Mouse (Mus musculus) left cerebral cortex, postnatal 25 days (tissue): ENCODE results near the gene Cpa5. TPM values are rescaled to one million over a fixed set of nuclear protein-coding genes. Genes with fewer than 3 reads are reported as not detected.

ENCODE experiments used
- DNase-seq, 2 experiments: peaks; one replicate each; pipeline ENCODE4 v3.0.0; 2022; ENCODE audit warnings: low spot score in 2 of 2, mixed read lengths in 1 of 2
- intact Hi-C: fragments of 180-260 bp; cut with DNase I; formaldehyde crosslinking; loops from one replicate; pipeline ENCODE4 v1.15.1; 2025
- total RNA-seq, 2 experiments: library from RNA; stranded (reverse); gene quantifications; 2 replicates each; pipeline ENCODE4 v1.2.3; 2021

Cpa5 gene
- total RNA-seq, 2 experiments from 2014 or later: not detected

GRCm38 (mm10) chr6:30674714-30675280 lies 64.0 kb downstream of the Cpa5 start:
- peak in 1 of 2 experiments; percentile 38 for DNase-seq
- intact Hi-C loops: no loop called here

GRCm38 (mm10) chr6:30675281-30675771 lies 64.5 kb downstream of the Cpa5 start:
- intact Hi-C loops: no loop called here
- peak in 1 of 2 experiments; percentile 42 for DNase-seq

GRCm38 (mm10) chr6:30676506-30676905 lies 65.7 kb downstream of the Cpa5 start:
- intact Hi-C loops: no loop called here

GRCm38 (mm10) chr6:30677591-30677990 lies 66.8 kb downstream of the Cpa5 start:
- no peak for DNase-seq
- intact Hi-C loops: no loop called here

More at GRCm38 (mm10) chr6:30676506-30676905, 65.7 kb downstream of the Cpa5 start:
- DNase-seq: no peak

- intact Hi-C loops: no loop called here
- DNase-seq: no peak
These were observed 67.7 kb downstream of the Cpa5 start for GRCm38 (mm10) chr6:30678482-30678881.

- intact Hi-C loops: no loop called here
- DNase-seq: no peak
These were observed 68.8 kb downstream of the Cpa5 start for GRCm38 (mm10) chr6:30679567-30679966.

- no peak for DNase-seq
- intact Hi-C loops: no loop called here
These were observed 69.6 kb downstream of the Cpa5 start for GRCm38 (mm10) chr6:30680442-30680841.

Other genes starting within 250 kb of the Cpa5 start
- gene Zc3hc1, start 220.0 kb upstream of the Cpa5 start, total RNA-seq: 10 to 100 TPM; 26.5 to 28.9 TPM
- gene Klhdc10, start 209.1 kb upstream of the Cpa5 start, total RNA-seq: 100 to 1,000 TPM; 106 to 111 TPM
- 10 to 100 TPM; 17.4 to 20.1 TPM for gene Tmem209, start 101.2 kb upstream of the Cpa5 start, total RNA-seq
- gene Ssmem1, start 101.2 kb upstream of the Cpa5 start, total RNA-seq: under 1 TPM; 0.50 to 0.96 TPM
- gene Cpa2, start 69.4 kb upstream of the Cpa5 start, total RNA-seq: 1 to 10 TPM; 2.2 to 2.3 TPM
- under 1 TPM; 0.16 to 0.18 TPM for gene Cpa4, start 42.6 kb upstream of the Cpa5 start, total RNA-seq
- not detected for gene Cpa1, start 28.2 kb downstream of the Cpa5 start, total RNA-seq
- gene Cep41, start 82.7 kb downstream of the Cpa5 start, total RNA-seq: 1 to 10 TPM; 7.5 to 8.1 TPM
- gene Mest, start 112.5 kb downstream of the Cpa5 start, total RNA-seq: 100 to 1,000 TPM; 120 to 124 TPM